Mouse (Mus musculus) ES-E14 (cell line): ENCODE measurements at regions not wholly inside any gene's neighbourhood (a gene's known extent, or its start where the extent isn't known, plus 50 kb on each side); places are given as distances from the start of the nearest gene placed in this dataset.

Source experiments
- HCFC1 ChIP-seq: IDR thresholded peaks from 2 replicates; pipeline ENCODE4 v1.6.1; 2012; ENCODE audit warnings: low read length, inconsistent platforms, borderline replicate concordance; ENCODE audit not compliant: insufficient read depth
- MAFK ChIP-seq: IDR thresholded peaks from 2 replicates; pipeline ENCODE4 v1.6.1; 2014; ENCODE audit warnings: mild to moderate bottlenecking, low read depth, low read length, inconsistent platforms; ENCODE audit not compliant: insufficient read depth
- ZNF384 ChIP-seq: IDR thresholded peaks from 2 replicates; pipeline ENCODE4 v1.6.1; 2012; ENCODE audit warnings: low read depth, low read length, inconsistent platforms

GRCm38 (mm10) chr1:149226400-149226799 is 734.7 kb downstream of the Pla2g4a start:
- TF ChIP-seq HCFC1 (no peak), ZNF384 (no peak), MAFK (no peak)
